Mouse (Mus musculus) cerebellum, adult 9-11 months (tissue): ENCODE data around the gene Prpf3.
A peak's percentile ranks its signal among the peaks of the same experiment; 100 is the strongest.
"Not testable (repeated sequence)": the region's sequence is repeated elsewhere in the genome, so short reads cannot be mapped to it uniquely, and the experiment has no call there.

Source experiments
- DNase-seq: peaks from one replicate; pipeline ENCODE4 v3.0.0; 2022

Prpf3 gene

GRCm38 (mm10) chr3:95855502-95856089 lies at the start of gene Prpf3:
Gene Prpf3, minus strand, starts transcription at chr3:95855885.
- peak; percentile 93 for DNase-seq

- DNase-seq = no peak
These were observed 48.9 kb upstream of the Prpf3 start, which contains the start of gene Car14 for GRCm38 (mm10) chr3:95904568-95904967. Gene Car14, minus strand, starts transcription at chr3:95904691.

- DNase-seq = no peak
These were observed 48.2 kb upstream of the Prpf3 start for GRCm38 (mm10) chr3:95903753-95904502.

GRCm38 (mm10) chr3:95902643-95903042 lies 47.0 kb upstream of the Prpf3 start:
- DNase-seq = no peak

GRCm38 (mm10) chr3:95902373-95902625 lies 46.6 kb upstream of the Prpf3 start:
- DNase-seq = no peak

- DNase-seq = no peak
These were observed 46.1 kb upstream of the Prpf3 start for GRCm38 (mm10) chr3:95901616-95902372.

- no peak for DNase-seq
These were observed 44.3 kb upstream of the Prpf3 start for GRCm38 (mm10) chr3:95899800-95900524.

GRCm38 (mm10) chr3:95895501-95895900 lies 39.8 kb upstream of the Prpf3 start:
- DNase-seq = not testable (repeated sequence)

- DNase-seq = peak; percentile 77
These were observed 38.9 kb upstream of the Prpf3 start for GRCm38 (mm10) chr3:95894317-95895160.

- peak; percentile 99 for DNase-seq
These were observed 38.1 kb upstream of the Prpf3 start, which contains the start of gene Aph1a for GRCm38 (mm10) chr3:95893606-95894316. Gene Aph1a, plus strand, starts transcription at chr3:95893969.

- no peak for DNase-seq
These were observed 37.4 kb upstream of the Prpf3 start for GRCm38 (mm10) chr3:95893126-95893525.

- no peak for DNase-seq
These were observed 36.7 kb upstream of the Prpf3 start for GRCm38 (mm10) chr3:95892066-95893052.

- DNase-seq = no peak
These were observed 35.8 kb upstream of the Prpf3 start, which contains the start of gene BC028528 for GRCm38 (mm10) chr3:95891211-95892065. Gene BC028528, minus strand, starts transcription at chr3:95892005.

- DNase-seq = no peak
These were observed 34.0 kb upstream of the Prpf3 start for GRCm38 (mm10) chr3:95889664-95890063.

- no peak for DNase-seq
These were observed 31.9 kb upstream of the Prpf3 start for GRCm38 (mm10) chr3:95887596-95887995.

- DNase-seq = no peak
These were observed 28.7 kb upstream of the Prpf3 start for GRCm38 (mm10) chr3:95884400-95884799.

GRCm38 (mm10) chr3:95882816-95883425 lies 27.2 kb upstream of the Prpf3 start:
- DNase-seq = peak; percentile 77

- peak; percentile 99 for DNase-seq
These were observed 26.5 kb upstream of the Prpf3 start, which contains the start of gene Ciart for GRCm38 (mm10) chr3:95881979-95882815. Gene Ciart, minus strand, starts transcription at chr3:95882251.
